Mouse (Mus musculus): ENCODE data around the gene Blm.

- TF ChIP-seq CTCF (IDR thresholded peaks at IDR 0.05; ENCODE audit: low read depth), result peak; percentile 82
- no peak for TF ChIP-seq EP300 (optimal IDR thresholded peaks at IDR 0.05)
Measured at GRCm38 (mm10) chr7:80580368-80580767, 45.4 kb upstream of the Blm start.

Measured in stomach, postnatal 0 days (tissue).